Mouse (Mus musculus) urinary bladder, postnatal 36 days (tissue): ENCODE results near the gene Gm45234.

Source experiments
- DNase-seq, 2 experiments: peaks; one replicate each; pipeline ENCODE4 v3.0.0; 2022; ENCODE audit warnings: low spot score in 2 of 2, mixed read lengths in 1 of 2

The Gm45234 gene

GRCm38 (mm10) chr6:124708289-124708889 lies 47.4 kb downstream of the Gm45234 start:
- no peak for DNase-seq

DNA sequence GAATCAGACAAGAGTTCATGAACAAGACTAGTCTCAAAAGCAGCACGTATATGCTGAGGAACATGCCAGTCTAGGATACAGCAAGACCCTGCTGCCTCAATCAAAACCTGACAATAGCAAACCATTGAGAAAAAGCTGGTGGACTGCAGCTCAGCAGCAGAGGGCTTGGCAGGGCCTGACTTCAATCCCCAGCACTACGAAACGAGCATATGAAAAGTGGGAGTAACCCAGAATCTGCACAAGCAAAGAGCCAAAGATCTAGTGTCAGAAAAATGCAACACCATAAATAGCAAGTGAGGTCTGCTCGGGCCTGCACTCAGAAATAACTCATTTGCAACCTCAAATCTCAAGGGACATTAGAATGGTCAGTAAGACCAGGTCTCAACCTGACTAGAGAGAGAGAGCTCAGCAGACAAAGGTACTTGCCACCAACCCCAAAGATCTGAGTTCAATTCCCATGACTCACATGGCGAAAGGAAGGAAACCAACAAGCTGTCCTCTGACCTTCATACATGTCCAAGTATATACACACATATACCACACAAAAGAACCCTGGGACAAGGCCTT lies 49.7 kb downstream of the Gm45234 start:
- no peak for DNase-seq

DNA sequence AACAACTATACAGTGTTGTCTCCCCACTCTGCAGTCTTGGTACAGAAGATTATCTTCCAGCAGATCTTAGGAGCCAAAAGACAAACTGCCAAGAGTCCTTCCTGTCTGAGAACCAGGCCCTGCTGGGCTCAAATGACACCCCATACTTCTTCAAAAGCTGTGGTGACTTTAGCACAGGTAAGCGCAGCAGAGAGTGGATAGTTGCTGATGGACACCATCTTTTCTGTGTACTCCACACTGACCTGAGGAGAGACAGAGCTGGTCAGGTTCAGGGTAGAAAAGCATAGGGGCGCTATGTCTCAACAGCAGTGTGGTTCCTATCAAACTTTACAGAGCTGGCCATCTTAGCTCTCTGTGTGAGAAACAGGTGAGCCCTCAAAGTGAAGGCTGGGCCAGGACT lies 51.4 kb downstream of the Gm45234 start:
- no peak for DNase-seq

GRCm38 (mm10) chr6:124703789-124704188 lies 52.0 kb downstream of the Gm45234 start:
- no peak for DNase-seq

GRCm38 (mm10) chr6:124702784-124703103 lies 53.1 kb downstream of the Gm45234 start:
- peak in 1 of 2 experiments; percentile 69 for DNase-seq

DNA sequence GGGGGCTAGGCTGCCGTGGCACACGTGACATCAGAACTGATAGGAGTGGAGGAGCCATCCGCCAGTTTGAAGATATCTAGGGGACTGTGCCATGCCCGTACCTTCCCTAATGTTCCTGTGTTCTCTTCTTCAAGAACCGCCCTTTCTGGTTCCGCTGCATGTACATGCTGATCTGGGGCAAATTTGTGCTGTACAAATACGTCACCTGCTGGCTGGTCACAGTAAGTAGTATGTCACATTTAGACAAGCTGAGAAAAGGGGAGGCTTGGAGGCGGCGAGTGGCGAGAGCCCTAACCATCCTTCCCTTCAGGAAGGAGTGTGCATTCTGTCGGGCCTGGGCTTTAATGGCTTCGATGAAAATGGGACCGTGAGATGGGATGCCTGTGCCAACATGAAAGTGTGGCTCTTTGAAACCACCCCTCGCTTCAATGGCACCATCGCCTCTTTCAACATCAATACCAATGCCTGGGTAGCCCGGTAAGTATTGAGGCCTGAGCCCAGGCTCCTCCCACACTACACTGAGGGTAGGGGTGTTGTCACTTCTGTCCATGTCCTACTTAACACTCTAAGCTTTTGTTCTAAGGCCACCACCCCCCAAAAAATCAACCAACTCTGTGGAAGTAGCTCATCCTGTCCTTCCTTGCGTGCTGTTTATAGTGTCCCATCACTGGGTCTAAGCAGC lies 53.6 kb downstream of the Gm45234 start:
- DNase-seq, result no peak

GRCm38 (mm10) chr6:124701338-124701737 lies 54.5 kb downstream of the Gm45234 start:
- no peak for DNase-seq

DNA sequence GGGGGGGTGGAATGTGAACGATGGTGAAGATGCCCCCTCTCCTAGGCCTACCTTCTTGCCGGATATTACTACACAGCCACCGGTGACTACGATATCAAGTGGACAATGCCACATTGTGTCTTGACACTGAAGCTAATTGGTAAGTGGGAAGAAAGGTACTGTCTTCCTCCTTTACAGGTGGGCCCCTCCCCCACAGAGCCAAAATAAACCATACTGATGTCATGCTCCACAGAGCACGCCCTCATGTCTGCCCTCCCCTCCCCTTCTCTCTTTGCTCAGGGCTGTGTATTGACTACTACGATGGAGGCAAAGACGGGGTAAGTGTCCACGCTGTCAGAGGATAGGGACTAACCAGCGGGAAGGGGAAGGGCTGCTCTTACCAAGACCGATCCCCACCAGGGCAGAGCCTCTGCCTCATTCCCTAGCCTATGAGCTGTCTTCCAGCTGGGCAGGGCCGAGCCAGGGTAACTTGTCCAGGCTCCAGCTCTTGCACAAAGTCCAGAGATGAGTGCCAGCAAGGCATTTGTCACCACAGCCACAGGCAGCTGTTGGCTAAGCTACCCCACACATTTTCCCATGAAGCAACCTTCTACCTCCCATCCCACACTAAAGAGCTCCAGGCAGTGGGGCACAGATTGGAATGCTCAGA lies 55.7 kb downstream of the Gm45234 start:
- DNase-seq, result peak in 1 of 2 experiments; percentile 72

DNA sequence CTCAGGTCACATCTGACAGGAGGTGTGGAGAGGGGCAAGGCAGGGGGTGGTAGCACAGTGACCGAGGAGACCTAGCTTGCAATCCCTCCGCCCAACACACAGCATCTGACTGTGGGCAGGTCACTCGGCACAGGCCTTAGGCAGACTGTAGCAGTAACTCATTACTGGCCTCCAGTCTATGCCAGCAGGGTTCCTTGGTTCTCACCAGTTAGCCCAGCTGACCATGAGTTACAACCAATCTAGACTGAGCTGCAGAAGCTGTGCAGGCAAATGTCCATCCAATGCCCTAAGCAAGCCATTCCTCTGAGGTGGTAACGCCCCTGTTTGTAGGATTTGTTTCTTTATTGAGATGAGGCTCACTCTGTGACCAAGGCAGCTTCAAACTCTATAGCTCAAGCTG lies 56.5 kb downstream of the Gm45234 start:
- DNase-seq, result no peak

GRCm38 (mm10) chr6:124698751-124699150 lies 57.1 kb downstream of the Gm45234 start:
- DNase-seq, result no peak

GRCm38 (mm10) chr6:124696441-124697150 lies 59.2 kb downstream of the Gm45234 start:
- no peak for DNase-seq

- peak; percentile 71 to 82 for DNase-seq
Observed at GRCm38 (mm10) chr6:124694166-124694955, 61.5 kb downstream of the Gm45234 start.

DNA sequence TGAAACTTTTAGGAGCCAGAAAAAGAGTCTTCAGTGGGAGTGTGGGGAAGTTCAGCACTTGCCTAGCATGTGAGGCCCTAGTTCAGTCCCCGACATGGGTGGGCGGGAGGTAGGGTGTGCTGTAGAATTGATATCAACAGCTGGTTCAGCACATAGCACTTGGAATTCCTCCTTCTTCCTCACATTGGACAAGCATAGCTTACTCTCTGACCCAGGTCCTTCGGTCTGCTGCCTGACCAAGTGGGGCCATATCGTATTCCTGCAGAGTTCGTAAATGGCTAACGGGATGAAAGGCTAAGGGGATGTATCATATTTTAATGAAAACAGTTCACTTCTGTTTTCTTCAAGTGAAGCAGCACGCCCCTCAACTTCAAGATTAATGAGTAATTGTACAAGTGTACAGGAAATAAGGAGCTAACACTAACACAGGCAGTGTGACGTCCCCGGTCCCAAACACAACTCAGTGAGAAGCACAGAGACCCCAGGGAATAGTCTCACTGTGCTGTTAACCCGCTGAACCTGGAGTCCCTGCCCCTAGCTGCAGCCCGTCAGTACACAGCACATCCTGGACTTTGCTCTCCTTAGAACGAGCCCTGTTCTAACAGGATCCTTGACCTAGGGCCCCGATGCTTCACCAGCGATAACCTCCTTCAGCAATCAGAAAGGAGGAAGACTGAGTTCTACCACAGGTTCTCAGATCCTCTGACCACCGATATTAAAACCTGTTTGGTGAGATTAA lies 62.4 kb downstream of the Gm45234 start:
- DNase-seq, result no peak

GRCm38 (mm10) chr6:124690517-124690916 lies 65.3 kb downstream of the Gm45234 start:
- no peak for DNase-seq
